Mouse (Mus musculus): ENCODE data around the gene Sgsm1. TPM values are rescaled to one million over a fixed set of nuclear protein-coding genes. Genes with fewer than 3 reads are reported as not detected.

The Sgsm1 gene
- polyA plus RNA-seq, 1 experiment: 73.9 TPM

GRCm38 (mm10) chr5:113298040-113298439, 12.5 kb downstream of the Sgsm1 start:
- Histone ChIP-seq H3K4me3 (replicated peaks; ENCODE audit: insufficient read depth, low read depth, low read length) (no peak overlapping the region), H3K27ac (ENCODE audit: insufficient read depth, low read length) (no peak overlapping the region), H3K27me3 (ENCODE audit: control insufficient read depth, insufficient read depth, low read length) (no peaks in the 10 kb centered on the region), H3K4me1 (ENCODE audit: control insufficient read depth, insufficient read depth, low read length) (peaks cover 55% of the 10 kb centered on the region)
- TF ChIP-seq POLR2A (IDR thresholded peaks at IDR 0.05; ENCODE audit: borderline replicate concordance, insufficient read depth, low read length) (no peak), CTCF (IDR thresholded peaks at IDR 0.05; ENCODE audit: borderline replicate concordance, insufficient read depth, low read depth, low read length) (no peak)
- no peak for DNase-seq
- 38% methylated on average over 12 of the region's 12 CpGs for WGBS

DNA sequence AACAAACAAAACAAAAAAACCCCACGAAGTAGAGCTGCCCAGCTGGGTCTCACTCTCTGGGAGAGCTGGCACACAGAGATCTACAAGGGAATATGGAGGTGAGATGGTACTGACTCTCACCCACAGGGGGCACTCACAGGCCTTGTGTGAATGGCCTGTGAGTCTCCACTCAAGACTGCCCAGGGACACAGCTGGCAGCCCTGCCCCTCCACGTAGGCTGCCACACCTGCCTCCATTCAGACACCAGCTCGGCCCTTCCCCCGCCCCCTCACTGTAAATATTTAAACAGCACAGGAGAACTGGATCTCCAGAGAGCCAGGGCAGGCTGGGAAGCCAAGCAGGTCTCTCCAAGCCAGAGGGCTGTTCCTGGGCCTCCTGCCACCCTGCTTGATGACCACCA, 14.8 kb downstream of the Sgsm1 start:
- H3K27me3 ChIP-seq (ENCODE audit: control insufficient read depth, insufficient read depth, low read length): no peaks in the 10 kb centered on the region
- H3K27ac ChIP-seq (ENCODE audit: insufficient read depth, low read length): peak overlapping the region; percentile 26
- peaks cover 68% of the 10 kb centered on the region for H3K4me1 ChIP-seq (ENCODE audit: control insufficient read depth, insufficient read depth, low read length)
- H3K4me3 ChIP-seq (replicated peaks; ENCODE audit: insufficient read depth, low read depth, low read length): no peak overlapping the region
- TF ChIP-seq POLR2A (IDR thresholded peaks at IDR 0.05; ENCODE audit: borderline replicate concordance, insufficient read depth, low read length) (no peak), CTCF (IDR thresholded peaks at IDR 0.05; ENCODE audit: borderline replicate concordance, insufficient read depth, low read depth, low read length) (peak; percentile 44; the same call in 1 of the 2 replicates)
- 29% methylated on average over 4 of the region's 4 CpGs for WGBS
- no peak for DNase-seq

DNA sequence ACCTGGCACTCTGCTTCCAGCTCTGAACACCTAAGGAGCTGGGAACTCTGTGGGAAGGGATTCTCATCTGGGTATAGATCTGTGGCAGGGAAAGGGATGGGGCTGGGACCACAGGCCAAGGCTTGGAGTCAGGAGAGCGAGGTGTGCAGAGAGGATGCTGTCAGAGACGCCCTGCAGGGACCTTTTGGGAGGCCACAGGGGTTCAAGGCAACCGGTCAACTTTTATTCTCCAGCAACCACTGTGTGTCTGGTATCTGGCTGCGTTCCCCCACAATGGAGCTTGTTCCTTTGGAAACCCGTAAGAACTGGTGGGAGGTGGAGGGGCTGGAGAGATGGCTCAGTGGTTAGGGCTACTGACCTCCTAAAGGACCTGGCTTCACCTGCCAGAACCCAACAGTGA, 16.0 kb downstream of the Sgsm1 start:
- 46% methylated on average over 5 of the region's 5 CpGs for WGBS
- DNase-seq: no peak
- TF ChIP-seq CTCF (IDR thresholded peaks at IDR 0.05; ENCODE audit: borderline replicate concordance, insufficient read depth, low read depth, low read length): no peak
- no peak for TF ChIP-seq POLR2A (IDR thresholded peaks at IDR 0.05; ENCODE audit: borderline replicate concordance, insufficient read depth, low read length)
- Histone ChIP-seq H3K4me3 (replicated peaks; ENCODE audit: insufficient read depth, low read depth, low read length) (no peak overlapping the region), H3K27me3 (ENCODE audit: control insufficient read depth, insufficient read depth, low read length) (no peaks in the 10 kb centered on the region), H3K4me1 (ENCODE audit: control insufficient read depth, insufficient read depth, low read length) (peaks cover 72% of the 10 kb centered on the region), H3K27ac (ENCODE audit: insufficient read depth, low read length) (peak overlapping the region; percentile 43; the same call in 1 of the 2 replicates)

DNA sequence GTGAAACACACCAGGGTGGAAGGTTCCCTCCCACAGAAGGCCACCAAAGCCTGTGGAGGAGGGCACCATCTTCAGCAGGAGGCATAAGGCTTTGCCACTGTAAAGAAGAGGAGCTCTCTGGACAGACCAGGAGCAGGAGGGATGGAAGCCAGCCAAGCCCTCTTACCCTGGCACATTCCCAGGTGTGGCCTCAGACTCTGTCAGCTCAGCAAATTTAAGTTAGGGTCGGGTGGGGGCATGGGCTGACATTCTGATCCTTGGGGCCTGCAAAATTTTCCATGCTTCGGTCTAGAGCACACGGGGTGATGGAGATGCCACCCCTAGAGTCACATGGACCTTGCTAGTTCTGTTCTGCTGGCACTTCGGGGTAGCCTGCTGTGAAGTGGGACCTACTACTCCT, 17.1 kb downstream of the Sgsm1 start:
- WGBS: 17% methylated on average over 4 of the region's 4 CpGs
- peaks cover 69% of the 10 kb centered on the region for H3K4me1 ChIP-seq (ENCODE audit: control insufficient read depth, insufficient read depth, low read length)
- no peak overlapping the region for H3K4me3 ChIP-seq (replicated peaks; ENCODE audit: insufficient read depth, low read depth, low read length)
- no peaks in the 10 kb centered on the region for H3K27me3 ChIP-seq (ENCODE audit: control insufficient read depth, insufficient read depth, low read length)
- DNase-seq: peak; percentile 61 to 68
- peak overlapping the region; percentile 51 for H3K27ac ChIP-seq (ENCODE audit: insufficient read depth, low read length)
- TF ChIP-seq POLR2A (IDR thresholded peaks at IDR 0.05; ENCODE audit: borderline replicate concordance, insufficient read depth, low read length): no peak
- no peak for TF ChIP-seq CTCF (IDR thresholded peaks at IDR 0.05; ENCODE audit: borderline replicate concordance, insufficient read depth, low read depth, low read length)

GRCm38 (mm10) chr5:113292832-113293231, 17.8 kb downstream of the Sgsm1 start:
- DNase-seq: peak; percentile 63 to 73
- Histone ChIP-seq H3K27ac (ENCODE audit: insufficient read depth, low read length) (peak overlapping the region; percentile 97), H3K4me1 (ENCODE audit: control insufficient read depth, insufficient read depth, low read length) (peaks cover 69% of the 10 kb centered on the region), H3K27me3 (ENCODE audit: control insufficient read depth, insufficient read depth, low read length) (no peaks in the 10 kb centered on the region), H3K4me3 (replicated peaks; ENCODE audit: insufficient read depth, low read depth, low read length) (no peak overlapping the region)
- TF ChIP-seq CTCF (IDR thresholded peaks at IDR 0.05; ENCODE audit: borderline replicate concordance, insufficient read depth, low read depth, low read length) (no peak), POLR2A (IDR thresholded peaks at IDR 0.05; ENCODE audit: borderline replicate concordance, insufficient read depth, low read length) (no peak)
- 7% methylated on average over 8 of the region's 8 CpGs for WGBS

DNA sequence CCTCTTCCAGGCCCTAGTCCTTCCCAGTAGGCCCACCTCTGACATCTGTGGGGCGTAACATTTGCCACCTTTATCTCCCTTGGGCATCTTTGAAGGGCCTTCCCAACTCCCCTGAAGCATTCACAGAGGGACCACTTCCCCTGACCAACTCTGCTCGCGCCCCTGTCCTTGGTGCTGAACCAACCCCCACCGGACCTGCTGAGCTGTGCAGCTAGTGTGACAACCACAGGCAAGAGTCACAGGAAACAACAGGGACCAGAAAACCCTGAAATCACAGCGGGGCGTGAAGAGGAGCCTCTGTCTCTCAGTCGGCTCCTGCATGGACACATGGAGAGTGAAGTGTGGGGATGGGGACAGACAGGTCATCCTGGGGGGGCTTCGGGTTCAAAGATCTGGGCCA, 18.4 kb downstream of the Sgsm1 start:
- 31% methylated on average over 8 of the region's 8 CpGs for WGBS
- TF ChIP-seq CTCF (IDR thresholded peaks at IDR 0.05; ENCODE audit: borderline replicate concordance, insufficient read depth, low read depth, low read length): no peak
- no peak for TF ChIP-seq POLR2A (IDR thresholded peaks at IDR 0.05; ENCODE audit: borderline replicate concordance, insufficient read depth, low read length)
- H3K27me3 ChIP-seq (ENCODE audit: control insufficient read depth, insufficient read depth, low read length): no peaks in the 10 kb centered on the region
- no peak for DNase-seq
- H3K4me3 ChIP-seq (replicated peaks; ENCODE audit: insufficient read depth, low read depth, low read length): no peak overlapping the region
- peaks cover 70% of the 10 kb centered on the region for H3K4me1 ChIP-seq (ENCODE audit: control insufficient read depth, insufficient read depth, low read length)
- H3K27ac ChIP-seq (ENCODE audit: insufficient read depth, low read length): peak overlapping the region; percentile 97

- H3K4me3 ChIP-seq (replicated peaks; ENCODE audit: insufficient read depth, low read depth, low read length): no peak overlapping the region
- TF ChIP-seq POLR2A (IDR thresholded peaks at IDR 0.05; ENCODE audit: borderline replicate concordance, insufficient read depth, low read length) (no peak), CTCF (IDR thresholded peaks at IDR 0.05; ENCODE audit: borderline replicate concordance, insufficient read depth, low read depth, low read length) (no peak)
- WGBS: 10% methylated on average over 4 of the region's 4 CpGs
- H3K27me3 ChIP-seq (ENCODE audit: control insufficient read depth, insufficient read depth, low read length): no peaks in the 10 kb centered on the region
- DNase-seq: peak; percentile 80 to 89
- peaks cover 73% of the 10 kb centered on the region for H3K4me1 ChIP-seq (ENCODE audit: control insufficient read depth, insufficient read depth, low read length)
- H3K27ac ChIP-seq (ENCODE audit: insufficient read depth, low read length): peak overlapping the region; percentile 97
Measured at GRCm38 (mm10) chr5:113291125-113291524, 19.5 kb downstream of the Sgsm1 start.

- Histone ChIP-seq H3K4me1 (ENCODE audit: control insufficient read depth, insufficient read depth, low read length) (peaks cover 69% of the 10 kb centered on the region), H3K4me3 (replicated peaks; ENCODE audit: insufficient read depth, low read depth, low read length) (no peak overlapping the region), H3K27ac (ENCODE audit: insufficient read depth, low read length) (peak overlapping the region; percentile 97), H3K27me3 (ENCODE audit: control insufficient read depth, insufficient read depth, low read length) (no peaks in the 10 kb centered on the region)
- TF ChIP-seq CTCF (IDR thresholded peaks at IDR 0.05; ENCODE audit: borderline replicate concordance, insufficient read depth, low read depth, low read length): no peak
- TF ChIP-seq POLR2A (IDR thresholded peaks at IDR 0.05; ENCODE audit: borderline replicate concordance, insufficient read depth, low read length): no peak
- WGBS: 54% methylated on average over 14 of the region's 14 CpGs
- no peak for DNase-seq
Measured at GRCm38 (mm10) chr5:113290149-113290548, 20.4 kb downstream of the Sgsm1 start.

Measured in cerebellum, adult 2 months (tissue).